Mouse (Mus musculus) embryonic facial prominence, embryonic 12.5 days (tissue): Measurements from ENCODE around the gene 2610528J11Rik. TPM values are rescaled to one million over a fixed set of nuclear protein-coding genes. Genes with fewer than 3 reads are reported as not detected.
A peak's percentile ranks its signal among the peaks of the same experiment; 100 is the strongest.
"Not testable (repeated sequence)": the region's sequence is repeated elsewhere in the genome, so short reads cannot be mapped to it uniquely, and the experiment has no call there.

ENCODE experiments used
- ATAC-seq: fragments of 200-750 bp; cut with Nextera tagmentation; 2 replicates; pipeline ENCODE4 v1.8.0; 2017; ENCODE audit not compliant: insufficient number of reproducible peaks, insufficient read depth, low FRiP score, low TSS enrichment
- H3K27ac ChIP-seq: fragments of 300-500 bp; sonication (generic); 2 replicates; pipeline ENCODE4 v1.5.1; 2016; ENCODE audit warnings: mild to moderate bottlenecking
- H3K27me3 ChIP-seq: fragments of 300-500 bp; sonication (generic); 2 replicates; pipeline ENCODE4 v1.6.1; 2016; ENCODE audit warnings: mild to moderate bottlenecking, moderate library complexity
- H3K36me3 ChIP-seq: fragments of 300-500 bp; sonication (generic); 2 replicates; pipeline ENCODE4 v1.6.1; 2016; ENCODE audit warnings: mild to moderate bottlenecking
- H3K4me1 ChIP-seq: fragments of 300-500 bp; sonication (generic); 2 replicates; pipeline ENCODE4 v1.6.1; 2016
- H3K4me2 ChIP-seq: fragments of 300-500 bp; sonication (generic); replicated peaks from 2 replicates; pipeline ENCODE4 v1.6.1; 2016; ENCODE audit warnings: mild to moderate bottlenecking, moderate library complexity
- H3K4me3 ChIP-seq: fragments of 300-500 bp; sonication (generic); 2 replicates; pipeline ENCODE4 v1.5.1; 2016; ENCODE audit warnings: mild to moderate bottlenecking
- H3K9ac ChIP-seq: fragments of 300-500 bp; sonication (generic); 2 replicates; pipeline ENCODE4 v1.6.1; 2016; ENCODE audit warnings: mild to moderate bottlenecking, moderate library complexity
- H3K9me3 ChIP-seq: fragments of 300-500 bp; sonication (generic); 2 replicates; pipeline ENCODE4 v1.6.1; 2016; ENCODE audit warnings: mild to moderate bottlenecking, moderate library complexity
- WGBS: fragments of 180-500 bp; shearing (Covaris S2); methylation state at CpG from one replicate; pipeline ENCODE4 v1.1.7; 2016; 5-methylcytosine and 5-hydroxymethylcytosine counted together
- polyA plus RNA-seq: library from polyadenylated mRNA; unstranded; fragments of >200 nt; fragmentation: Nextera tagmentation; extraction: Ambion mirVana; gene quantifications from 2 replicates; pipeline ENCODE4 v1.2.1, GENCODE M21; 2016

Gene 2610528J11Rik
- 1.8 TPM in 2 replicates for polyA plus RNA-seq

DNA sequence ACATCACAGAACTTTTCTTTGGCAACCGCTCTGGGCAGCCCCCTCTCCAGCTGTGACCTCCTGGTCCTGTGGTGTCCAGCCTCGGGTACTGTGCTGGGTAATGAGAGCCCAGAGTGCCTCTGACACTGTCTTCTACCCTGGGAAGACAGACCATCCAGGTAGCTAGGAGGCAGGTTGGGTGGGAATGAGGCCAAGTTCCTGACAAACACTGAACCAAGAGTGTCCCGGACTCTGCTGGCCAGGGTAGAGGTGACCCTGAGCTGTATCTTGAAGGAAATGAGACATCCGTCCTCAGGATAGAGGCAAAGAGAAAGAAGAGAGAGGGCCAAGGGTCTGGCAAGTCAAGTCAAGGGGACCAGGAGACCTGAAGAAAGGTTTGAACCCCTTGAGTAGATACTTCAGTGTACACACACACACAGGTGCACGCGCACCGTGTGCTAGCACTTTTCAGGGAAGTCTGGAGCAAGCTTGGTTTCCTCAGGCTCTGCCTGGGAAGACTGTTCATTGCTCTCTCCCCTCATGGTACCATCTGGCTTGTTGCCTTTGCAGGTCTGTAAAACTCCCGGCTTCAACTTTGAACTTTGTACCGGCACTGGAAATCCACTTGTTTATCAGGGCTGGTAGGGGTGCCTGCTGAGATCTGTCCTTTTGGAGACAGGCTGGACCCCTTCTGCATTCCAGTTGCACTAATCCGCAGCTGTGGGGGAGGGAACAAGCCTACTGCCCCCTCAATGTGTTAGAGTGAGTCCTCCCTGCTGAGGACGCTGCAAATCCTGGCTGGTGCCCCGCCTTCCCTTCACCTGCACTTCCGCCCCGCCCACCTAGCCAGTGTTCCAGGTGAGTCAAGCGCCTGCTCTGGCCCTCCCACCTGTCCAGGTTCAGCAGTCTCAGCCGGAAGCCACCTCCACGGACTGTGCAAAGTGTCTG lies at the start of gene 2610528J11Rik:
Gene 2610528J11Rik, plus strand, starts transcription at position 592 of the 927 bp plus-strand sequence.
- Histone ChIP-seq H3K36me3 (no peaks in the 10 kb centered on the region), H3K9me3 (no peaks in the 10 kb centered on the region), H3K27me3 (no peaks in the 10 kb centered on the region), H3K27ac (no peak within 1 kb of the TSS), H3K4me3 (no peak within 1 kb of the TSS), H3K4me1 (no peaks in the 10 kb centered on the region), H3K9ac (no peak within 1 kb of the TSS), H3K4me2 (0 out of 2 replicates have a peak within 1 kb of the TSS, but pooled peaks have one; percentile 6)
- ATAC-seq = no peak
- 37% methylated on average over 17 of the region's 17 CpGs for WGBS

DNA sequence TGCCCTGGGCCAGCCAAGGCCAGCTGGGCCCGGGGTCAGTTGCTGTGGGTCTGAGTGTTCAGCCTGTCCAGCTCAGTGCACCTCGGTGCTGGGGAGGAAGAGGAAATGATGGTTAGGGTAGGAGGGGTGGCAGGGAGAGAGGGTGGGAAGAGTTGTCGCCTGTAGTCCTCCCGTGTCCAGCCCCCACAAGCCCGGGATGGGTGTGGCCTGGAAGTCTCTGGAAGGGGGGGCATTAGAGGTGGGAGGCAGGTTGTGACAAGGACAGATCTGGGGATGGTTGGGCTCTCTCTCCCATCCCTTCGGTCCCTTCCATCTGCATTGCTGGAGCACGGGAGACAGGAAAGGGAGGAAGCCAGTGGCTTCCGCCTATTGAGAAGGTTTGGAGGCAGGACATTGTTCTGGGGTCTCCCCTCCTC lies 37.1 kb upstream of the 2610528J11Rik start, which contains the start of gene Tie1:
Gene Tie1, minus strand, starts transcription at position 345 of the 416 bp plus-strand sequence.
- H3K9me3 ChIP-seq = no peaks in the 10 kb centered on the region
- no peaks in the 10 kb centered on the region for H3K4me1 ChIP-seq
- H3K27me3 ChIP-seq = no peaks in the 10 kb centered on the region
- no peaks in the 10 kb centered on the region for H3K36me3 ChIP-seq
- H3K4me2 ChIP-seq = no peak within 1 kb of the TSS
- H3K27ac ChIP-seq = no peak within 1 kb of the TSS
- H3K4me3 ChIP-seq = no peak within 1 kb of the TSS; the same call in 1 of the 2 replicates
- ATAC-seq = 0 out of 2 replicates have a peak, but pooled peaks have one; percentile 60
- 76% methylated on average over 8 of the region's 8 CpGs for WGBS
- no peak within 1 kb of the TSS for H3K9ac ChIP-seq

- H3K4me3 ChIP-seq = no peak overlapping the region
- WGBS = 89% methylated on average over 10 of the region's 10 CpGs
- H3K4me1 ChIP-seq = no peaks in the 10 kb centered on the region
- H3K27ac ChIP-seq = no peak overlapping the region
- no peaks in the 10 kb centered on the region for H3K9me3 ChIP-seq
- H3K4me2 ChIP-seq = no peak overlapping the region
- no peak for ATAC-seq
- H3K27me3 ChIP-seq = no peaks in the 10 kb centered on the region
- no peaks in the 10 kb centered on the region for H3K36me3 ChIP-seq
- no peak overlapping the region for H3K9ac ChIP-seq
Measured at GRCm38 (mm10) chr4:118490461-118490860, 36.3 kb upstream of the 2610528J11Rik start.

- Histone ChIP-seq H3K4me1 (no peaks in the 10 kb centered on the region), H3K27me3 (no peaks in the 10 kb centered on the region), H3K36me3 (no peaks in the 10 kb centered on the region), H3K9ac (no peak overlapping the region), H3K4me2 (no peak overlapping the region), H3K4me3 (no peak overlapping the region), H3K9me3 (no peaks in the 10 kb centered on the region), H3K27ac (no peak overlapping the region)
- WGBS = 59% methylated on average over 6 of the region's 6 CpGs
- no peak for ATAC-seq
Measured at GRCm38 (mm10) chr4:118500171-118500724, 26.6 kb upstream of the 2610528J11Rik start.

GRCm38 (mm10) chr4:118500792-118501191 lies 26.0 kb upstream of the 2610528J11Rik start:
- Histone ChIP-seq H3K9ac (no peak overlapping the region), H3K27me3 (no peaks in the 10 kb centered on the region), H3K4me3 (no peak overlapping the region), H3K4me2 (no peak overlapping the region), H3K9me3 (no peaks in the 10 kb centered on the region), H3K36me3 (no peaks in the 10 kb centered on the region), H3K27ac (no peak overlapping the region), H3K4me1 (no peaks in the 10 kb centered on the region)
- 70% methylated on average over 9 of the region's 9 CpGs for WGBS
- no peak for ATAC-seq

- no peaks in the 10 kb centered on the region for H3K9me3 ChIP-seq
- H3K4me3 ChIP-seq = no peak overlapping the region
- H3K4me2 ChIP-seq = no peak overlapping the region
- 63% methylated on average over 3 of the region's 3 CpGs for WGBS
- no peaks in the 10 kb centered on the region for H3K4me1 ChIP-seq
- no peak for ATAC-seq
- H3K27ac ChIP-seq = no peak overlapping the region
- no peak overlapping the region for H3K9ac ChIP-seq
- no peaks in the 10 kb centered on the region for H3K36me3 ChIP-seq
- no peaks in the 10 kb centered on the region for H3K27me3 ChIP-seq
Measured at GRCm38 (mm10) chr4:118505551-118505950, 21.2 kb upstream of the 2610528J11Rik start.

DNA sequence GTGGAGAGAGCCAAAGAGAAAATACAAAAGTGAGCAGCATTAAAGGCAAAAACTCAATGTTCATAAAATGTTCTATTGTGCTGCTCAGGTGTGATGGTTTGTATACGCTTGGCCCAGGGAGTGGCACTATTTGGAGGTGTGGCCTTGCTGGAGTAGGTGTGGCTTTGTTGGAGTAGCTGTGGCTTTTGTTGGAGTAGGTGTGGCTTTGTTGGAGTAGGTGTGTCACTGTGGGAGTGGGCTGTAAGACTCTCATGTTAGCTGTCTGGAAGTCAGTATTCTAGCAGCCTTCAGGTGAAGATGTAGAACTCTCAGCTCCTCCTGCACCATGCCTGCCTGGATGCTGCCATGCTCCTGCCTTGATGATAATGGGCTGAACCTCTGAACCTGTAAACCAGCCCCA lies 19.6 kb upstream of the 2610528J11Rik start:
- 91% methylated on average over 1 of the region's 1 CpGs for WGBS

GRCm38 (mm10) chr4:118509050-118509449 lies 17.7 kb upstream of the 2610528J11Rik start:
- Histone ChIP-seq H3K4me3 (no peak overlapping the region), H3K9me3 (no peaks in the 10 kb centered on the region), H3K27me3 (no peaks in the 10 kb centered on the region), H3K36me3 (no peaks in the 10 kb centered on the region), H3K4me2 (no peak overlapping the region), H3K4me1 (no peaks in the 10 kb centered on the region), H3K27ac (no peak overlapping the region), H3K9ac (no peak overlapping the region)
- no peak; the same call in 1 of the 2 replicates for ATAC-seq
- WGBS = 10% methylated on average over 6 of the region's 6 CpGs

More for the DNA sequence above, 19.6 kb upstream of the 2610528J11Rik start:
- not testable (repeated sequence) for H3K27ac ChIP-seq, H3K9me3 ChIP-seq, H3K27me3 ChIP-seq, H3K4me2 ChIP-seq, H3K9ac ChIP-seq, H3K4me1 ChIP-seq, ATAC-seq, H3K36me3 ChIP-seq, H3K4me3 ChIP-seq

- Histone ChIP-seq H3K27me3 (0 out of 2 replicates have a peak, but pooled peaks cover 6% of the 10 kb centered on the region), H3K9me3 (no peaks in the 10 kb centered on the region), H3K4me3 (no peak overlapping the region), H3K27ac (no peak overlapping the region), H3K4me1 (peaks cover 13% of the 10 kb centered on the region; the same call in 1 of the 2 replicates), H3K4me2 (no peak overlapping the region), H3K36me3 (no peaks in the 10 kb centered on the region), H3K9ac (no peak overlapping the region)
- 11% methylated on average over 20 of the region's 20 CpGs for WGBS
- ATAC-seq = 0 out of 2 replicates have a peak, but pooled peaks have one; percentile 52
Measured at GRCm38 (mm10) chr4:118516699-118517496, 9.9 kb upstream of the 2610528J11Rik start.

DNA sequence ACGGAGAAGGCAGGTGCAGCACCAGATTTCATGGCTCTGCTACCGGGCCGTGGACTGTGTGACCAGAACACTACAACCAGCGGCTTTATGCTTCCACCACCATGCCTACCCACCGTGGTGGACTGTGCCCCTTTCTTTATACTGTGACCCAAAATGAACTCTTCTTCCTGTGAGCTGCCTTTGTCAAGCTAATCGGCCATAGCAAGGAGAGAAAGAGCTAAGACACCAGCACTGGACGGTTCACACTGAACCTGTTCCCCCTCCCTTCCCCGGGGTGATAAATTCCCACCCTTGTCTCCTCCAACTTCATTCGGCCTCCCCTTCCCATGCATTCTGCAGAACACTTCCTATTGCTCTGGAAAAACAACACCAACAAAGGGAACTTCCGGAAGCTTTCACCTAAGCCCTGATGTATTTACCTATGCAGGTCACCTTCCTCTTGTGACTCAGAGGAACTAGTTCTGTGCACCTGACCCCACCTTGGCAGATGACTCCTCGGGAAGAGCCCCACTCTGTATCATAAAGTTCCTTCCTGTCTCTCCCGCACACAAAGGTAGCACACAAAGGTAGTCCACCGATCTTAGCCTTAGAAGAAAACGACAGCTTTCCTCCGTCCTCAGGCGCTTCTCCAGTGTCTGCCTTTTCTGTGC lies 9.2 kb upstream of the 2610528J11Rik start:
- ATAC-seq = no peak
- WGBS = 33% methylated on average over 16 of the region's 16 CpGs
- Histone ChIP-seq H3K27ac (no peak overlapping the region), H3K36me3 (no peaks in the 10 kb centered on the region), H3K4me1 (peaks cover 13% of the 10 kb centered on the region; the same call in 1 of the 2 replicates), H3K27me3 (0 out of 2 replicates have a peak, but pooled peaks cover 6% of the 10 kb centered on the region), H3K9ac (no peak overlapping the region), H3K4me2 (no peak overlapping the region), H3K9me3 (no peaks in the 10 kb centered on the region), H3K4me3 (no peak overlapping the region)

DNA sequence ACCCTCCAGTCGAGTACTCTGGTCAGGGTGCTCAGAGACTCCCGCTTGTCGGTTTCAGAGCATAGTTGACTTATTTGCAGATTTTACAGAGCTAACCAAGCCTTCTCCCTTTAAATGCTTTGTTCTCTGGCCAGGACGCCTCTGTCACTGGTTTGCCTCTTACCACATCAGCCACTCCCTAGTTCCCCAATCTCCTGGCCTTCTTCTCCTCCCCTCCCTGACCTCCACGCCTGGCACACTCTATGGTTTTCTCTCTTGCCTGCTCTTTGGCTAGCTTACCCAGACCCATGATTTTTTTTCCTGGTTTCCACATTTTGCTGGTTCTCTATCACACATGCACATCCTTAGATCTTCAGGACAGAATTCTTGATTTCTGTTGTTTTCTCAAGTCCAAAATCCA lies 8.6 kb upstream of the 2610528J11Rik start:
- 76% methylated on average over 5 of the region's 5 CpGs for WGBS
- H3K4me2 ChIP-seq = no peak overlapping the region
- H3K9me3 ChIP-seq = no peaks in the 10 kb centered on the region
- no peaks in the 10 kb centered on the region for H3K36me3 ChIP-seq
- no peak overlapping the region for H3K4me3 ChIP-seq
- H3K27ac ChIP-seq = no peak overlapping the region
- no peak overlapping the region for H3K9ac ChIP-seq
- H3K27me3 ChIP-seq = 0 out of 2 replicates have a peak, but pooled peaks cover 6% of the 10 kb centered on the region
- peaks cover 13% of the 10 kb centered on the region; the same call in 1 of the 2 replicates for H3K4me1 ChIP-seq
- ATAC-seq = no peak
